Mouse (Mus musculus) olfactory bulb, adult 2 months (tissue): ENCODE measurements around the gene Kctd2.

Experiments used
- CTCF ChIP-seq: fragments of 200-500 bp; IDR thresholded peaks from 2 replicates; pipeline ENCODE4 v1.5.1; 2012; ENCODE audit warnings: low read depth, mild to moderate bottlenecking, low read length, moderate library complexity; ENCODE audit not compliant: insufficient read depth
- POLR2A ChIP-seq: fragments of 200-500 bp; IDR thresholded peaks from 2 replicates; pipeline ENCODE4 v1.6.1; 2012; ENCODE audit warnings: mild to moderate bottlenecking, low read depth, low read length, moderate library complexity; ENCODE audit not compliant: insufficient read depth

GRCm38 (mm10) chr11:115382891-115383290, 37.0 kb upstream of the Kctd2 start:
- no peak for TF ChIP-seq POLR2A
- no peak for TF ChIP-seq CTCF
